Mouse (Mus musculus): Measurements from ENCODE around the gene Tcap. TPM values are rescaled to one million over a fixed set of nuclear protein-coding genes. Genes with fewer than 3 reads are reported as not detected.

The Tcap gene
- total RNA-seq, 2 experiments from 2014 or later = 5.4 to 6.9 TPM

DNA sequence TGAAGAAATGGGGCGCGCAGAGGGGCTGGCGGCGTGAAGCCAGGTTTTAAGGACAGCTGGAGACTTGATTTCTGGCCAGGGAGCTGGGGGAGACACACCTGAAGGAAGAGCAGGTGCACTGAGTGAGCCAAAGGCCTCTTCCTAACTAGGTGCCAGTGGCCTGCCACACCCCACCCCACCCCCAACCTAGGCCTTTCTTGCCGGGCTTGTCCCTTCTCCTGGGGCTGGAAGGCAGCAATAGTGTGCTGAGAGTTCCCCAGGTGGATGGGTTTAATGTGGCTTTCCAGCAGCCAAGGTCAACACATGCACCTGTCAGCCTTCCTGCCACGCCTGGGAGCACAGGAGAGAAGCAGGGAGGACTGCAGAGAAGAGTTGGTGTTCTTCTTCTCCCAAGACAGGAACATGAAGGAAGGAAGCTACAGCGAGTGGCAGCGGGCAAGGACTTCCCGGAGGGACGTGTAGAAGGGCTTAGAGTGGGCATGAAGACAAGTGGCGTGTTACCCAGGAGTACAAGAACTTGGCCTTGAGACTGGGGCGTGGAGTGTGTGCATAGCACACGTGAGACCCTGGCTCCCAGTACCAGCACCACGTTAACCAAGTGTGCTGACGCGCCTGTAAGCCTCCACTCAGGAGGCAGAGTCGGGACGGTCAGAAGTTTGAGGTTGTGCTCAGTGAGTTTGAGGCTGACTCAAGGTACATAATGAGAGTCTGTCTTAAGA is 31.2 kb upstream of the Tcap start:
- intact Hi-C loops (cut with DNase I) = no loop called here
- DNase-seq (ENCODE audit: extremely low spot score in 1 of 2, low spot score in 2 of 2) = no peak

DNA sequence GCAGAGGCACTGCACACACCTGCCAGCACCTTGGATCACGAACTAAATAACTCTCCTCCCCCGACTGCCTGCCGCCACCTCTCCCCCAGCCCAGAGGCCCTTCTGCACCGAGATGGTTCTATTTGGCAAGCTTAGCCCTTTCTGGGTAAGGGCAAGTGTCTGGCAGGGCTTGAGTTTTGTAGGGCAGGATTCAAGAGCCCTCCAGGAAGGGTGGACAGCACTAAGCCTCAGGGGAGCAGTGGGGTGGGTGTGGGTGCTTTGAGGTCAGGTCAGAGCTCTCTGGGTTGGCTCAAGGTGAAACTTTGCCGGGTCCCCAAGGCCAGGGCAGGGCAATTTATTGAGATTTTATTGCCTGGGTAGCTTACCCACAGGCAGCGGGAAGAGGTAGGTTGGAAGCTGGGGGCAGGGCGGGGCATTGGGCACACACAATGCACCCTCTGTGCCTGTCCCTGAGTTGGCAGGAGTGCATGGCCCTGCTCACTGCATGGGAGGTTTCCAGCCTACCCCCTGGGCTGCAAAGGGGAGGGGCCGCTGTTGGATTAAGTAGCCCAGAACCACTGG is 29.9 kb upstream of the Tcap start:
- no peak for DNase-seq (ENCODE audit: extremely low spot score in 1 of 2, low spot score in 2 of 2)
- intact Hi-C loops (cut with DNase I) = no loop called here

DNA sequence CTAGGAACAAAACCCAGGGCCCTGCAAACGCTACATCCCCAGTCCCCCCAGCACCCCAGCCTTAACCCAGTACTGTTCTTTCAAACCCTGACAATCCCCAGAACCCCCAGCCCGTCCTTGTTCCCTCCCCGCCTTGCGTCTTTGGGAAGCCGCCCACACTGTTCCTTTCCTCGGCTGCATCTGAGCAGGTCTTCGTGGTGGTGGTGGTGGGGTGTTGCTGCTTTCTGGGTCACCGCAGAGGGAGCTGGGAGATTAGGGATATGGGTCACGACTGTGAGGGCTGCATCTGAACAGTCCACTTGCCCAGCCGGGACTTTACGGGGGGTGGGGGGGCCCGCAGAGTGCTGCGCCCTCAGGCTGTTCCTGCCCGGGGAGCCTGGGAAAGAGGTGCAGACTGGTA is 29.2 kb upstream of the Tcap start:
- DNase-seq (ENCODE audit: extremely low spot score in 1 of 2, low spot score in 2 of 2) = no peak
- intact Hi-C loops (cut with DNase I) = no loop called here

DNA sequence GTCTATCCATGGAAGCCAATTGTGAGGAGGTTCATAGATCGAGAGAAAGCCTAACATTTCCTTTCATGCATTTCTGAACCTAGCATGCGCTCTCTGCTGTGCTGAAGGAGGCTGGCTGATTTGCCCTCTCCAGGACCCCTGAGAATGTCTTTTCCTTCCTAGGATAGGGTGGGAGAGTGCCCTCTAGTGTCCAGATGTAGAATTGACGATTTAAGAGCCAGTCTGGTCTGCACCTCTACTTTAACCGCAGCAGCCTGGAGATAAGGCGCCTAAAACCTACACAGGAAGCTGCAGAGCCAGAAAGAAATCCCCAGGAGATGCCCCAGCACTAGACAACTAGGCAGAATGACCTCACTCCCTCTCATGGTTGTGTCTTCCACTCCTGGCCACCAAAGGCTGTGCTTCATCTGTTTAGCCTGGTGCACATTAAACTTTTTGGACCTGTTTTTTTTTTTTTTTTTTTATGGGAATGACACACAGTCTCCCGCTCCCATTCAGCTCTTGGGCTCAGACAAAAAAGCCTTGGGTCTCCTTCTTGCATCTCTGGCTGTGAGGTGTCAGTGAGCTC is 27.8 kb upstream of the Tcap start:
- intact Hi-C loops (cut with DNase I) = no loop called here
- no peak for DNase-seq (ENCODE audit: extremely low spot score in 1 of 2, low spot score in 2 of 2)

DNA sequence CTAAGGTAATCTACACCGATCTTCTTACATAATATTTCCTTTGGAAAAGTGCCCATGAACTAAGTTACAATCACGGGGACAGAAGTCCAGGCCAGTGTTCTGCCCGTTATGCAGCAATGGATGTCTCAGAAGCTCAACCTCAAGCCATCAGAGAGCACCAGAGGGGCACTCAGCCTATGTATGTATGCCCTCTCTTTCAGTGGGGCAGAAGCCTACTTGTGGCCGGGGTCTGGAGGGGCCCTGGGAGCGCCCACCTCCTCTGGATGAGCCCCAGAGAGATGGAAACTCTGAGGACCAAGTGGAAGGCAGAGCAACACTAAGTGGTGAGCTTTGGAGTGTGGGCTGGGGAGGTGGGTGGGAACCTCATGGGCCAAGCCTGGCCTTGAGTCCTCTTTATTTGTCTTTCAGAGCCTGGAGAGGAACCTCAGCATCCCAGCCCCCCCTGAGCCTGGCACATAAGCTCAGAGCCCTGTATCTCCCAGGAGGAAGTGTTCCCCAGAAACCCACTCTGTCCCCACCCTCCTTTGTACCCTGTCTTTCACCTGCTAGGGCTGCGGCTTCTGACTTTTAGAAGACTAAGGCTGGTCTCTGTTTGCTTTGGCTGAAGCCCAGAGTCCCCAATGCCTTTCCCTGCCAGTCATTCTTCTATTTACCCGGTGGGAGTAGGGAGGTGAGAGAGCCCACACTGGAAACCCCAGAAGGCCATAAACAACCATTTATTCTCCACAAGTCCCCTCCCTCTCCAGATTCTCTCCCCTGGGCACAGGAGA is 26.8 kb upstream of the Tcap start:
- no peak for DNase-seq (ENCODE audit: extremely low spot score in 1 of 2, low spot score in 2 of 2)
- intact Hi-C loops (cut with DNase I) = no loop called here

DNA sequence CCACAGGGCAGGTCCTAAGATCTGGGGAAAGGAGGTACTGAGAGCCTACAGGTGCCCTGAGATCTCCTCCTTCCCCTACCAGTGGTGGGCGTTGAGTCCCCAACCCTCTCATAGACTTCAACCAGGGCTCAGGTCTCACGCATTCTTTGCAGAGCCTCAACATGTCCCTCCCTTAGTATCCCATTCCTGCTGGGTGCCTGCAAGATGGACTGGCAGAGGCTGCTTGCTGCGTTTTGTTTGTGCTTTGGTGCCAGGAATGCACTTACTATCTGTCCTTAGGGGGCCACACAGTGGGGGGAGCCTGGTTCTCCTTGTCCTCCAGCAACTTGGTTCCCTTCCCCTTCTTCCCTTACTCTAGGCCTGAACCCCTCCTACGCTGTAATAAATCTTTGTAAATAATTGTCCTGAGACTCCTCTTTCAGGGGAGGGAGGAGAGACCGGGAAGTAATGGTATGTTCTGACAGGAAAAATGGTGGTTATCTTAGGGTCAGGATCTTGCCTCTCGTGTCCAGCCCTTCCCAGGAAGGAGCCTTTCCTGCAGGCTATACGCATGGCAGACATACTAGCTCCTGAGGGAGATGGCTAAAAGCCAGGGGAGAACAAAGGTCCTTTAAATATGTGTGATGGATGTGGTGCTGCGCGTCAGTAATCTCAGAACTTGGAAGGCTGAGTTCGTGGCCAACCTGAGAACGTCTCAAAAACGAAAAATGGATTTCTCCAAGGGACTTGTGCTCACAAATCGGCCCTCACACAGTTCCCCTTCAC is 26.0 kb upstream of the Tcap start:
- no peak for DNase-seq (ENCODE audit: extremely low spot score in 1 of 2, low spot score in 2 of 2)
- intact Hi-C loops (cut with DNase I) = no loop called here

DNA sequence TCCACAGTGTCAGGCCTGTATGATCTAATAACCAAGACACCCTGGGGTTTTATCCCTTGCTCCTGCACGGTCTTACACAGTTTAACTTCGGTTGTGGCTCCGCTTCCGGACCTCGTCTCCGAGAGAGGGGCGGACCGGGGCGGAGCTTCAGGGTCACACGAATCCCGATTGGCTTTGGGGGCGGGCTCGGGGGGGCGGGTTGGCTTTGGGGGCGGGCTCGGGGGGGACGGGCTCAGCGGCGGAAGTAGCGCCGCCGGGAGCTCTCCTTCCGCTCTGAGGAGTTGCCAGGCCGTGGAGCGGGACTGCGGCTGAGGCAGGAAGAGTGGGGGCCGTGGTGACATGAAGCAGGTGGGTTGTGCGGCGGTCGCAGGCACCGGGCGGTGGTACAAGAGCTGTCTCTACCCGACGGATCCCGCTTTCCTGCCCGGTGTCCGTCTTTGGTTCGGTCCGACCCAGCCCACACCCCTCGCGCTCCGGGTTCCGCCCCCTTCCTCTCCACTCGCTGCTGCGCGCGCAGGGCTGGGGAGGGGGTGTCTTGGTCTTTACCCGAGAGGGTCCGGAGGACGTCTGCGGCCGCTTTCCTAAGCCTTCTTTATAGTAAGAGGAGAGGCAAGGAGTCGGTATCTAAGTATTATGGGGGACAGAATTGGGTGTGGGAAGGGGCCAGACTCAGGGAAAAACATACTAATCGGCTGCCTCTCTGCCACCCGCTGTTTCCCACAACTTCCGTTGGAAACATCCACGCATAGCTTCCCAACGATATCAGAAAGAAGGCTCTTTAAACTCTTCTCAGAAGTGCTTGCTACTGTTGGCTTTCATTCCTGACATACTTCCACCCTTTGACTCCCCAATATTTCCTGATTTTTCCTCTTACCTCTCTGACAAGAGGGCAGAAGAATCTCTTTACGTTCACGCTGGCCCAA is 25.2 kb upstream of the Tcap start, which contains the start of gene Stard3:
Gene Stard3, plus strand, starts transcription at position 208 of the 923 bp plus-strand sequence.
- peak; percentile 79 to 97 for DNase-seq (ENCODE audit: extremely low spot score in 1 of 2, low spot score in 2 of 2)
- intact Hi-C loops (cut with DNase I) = no loop called here

DNA sequence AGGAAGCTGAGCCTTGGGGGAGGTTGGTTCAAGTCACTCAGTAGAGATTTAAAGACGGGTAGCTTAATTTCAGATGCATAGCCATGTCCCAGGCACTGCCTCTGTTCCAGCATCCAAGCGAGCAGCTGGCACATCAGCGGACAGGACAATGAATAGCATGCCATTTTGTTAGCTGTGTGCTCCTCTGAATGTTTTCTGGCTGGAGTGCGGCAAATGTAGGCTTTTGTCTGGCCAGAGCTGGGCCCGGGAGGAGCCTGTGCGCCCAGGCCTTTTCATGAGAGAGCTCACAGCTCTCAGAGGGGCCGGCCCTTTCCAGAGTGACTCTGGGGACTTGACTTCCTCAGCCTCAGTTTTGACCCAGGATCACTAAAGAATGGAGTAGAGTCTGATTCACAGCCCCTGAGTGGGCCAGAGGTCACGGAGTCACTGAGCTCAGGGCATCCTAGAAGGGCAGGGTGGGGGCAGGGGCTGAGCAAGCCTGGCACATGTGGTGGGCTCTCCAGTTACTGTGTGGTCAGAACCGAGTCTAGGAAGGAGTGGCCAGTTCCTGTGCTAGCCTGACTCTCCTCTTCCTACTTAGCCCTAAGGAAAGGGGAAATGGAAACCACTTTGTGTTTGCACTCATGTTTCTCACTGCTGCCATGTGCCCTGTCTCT is 22.6 kb upstream of the Tcap start:
- intact Hi-C loops (cut with DNase I) = no loop called here
- no peak for DNase-seq (ENCODE audit: extremely low spot score in 1 of 2, low spot score in 2 of 2)

DNA sequence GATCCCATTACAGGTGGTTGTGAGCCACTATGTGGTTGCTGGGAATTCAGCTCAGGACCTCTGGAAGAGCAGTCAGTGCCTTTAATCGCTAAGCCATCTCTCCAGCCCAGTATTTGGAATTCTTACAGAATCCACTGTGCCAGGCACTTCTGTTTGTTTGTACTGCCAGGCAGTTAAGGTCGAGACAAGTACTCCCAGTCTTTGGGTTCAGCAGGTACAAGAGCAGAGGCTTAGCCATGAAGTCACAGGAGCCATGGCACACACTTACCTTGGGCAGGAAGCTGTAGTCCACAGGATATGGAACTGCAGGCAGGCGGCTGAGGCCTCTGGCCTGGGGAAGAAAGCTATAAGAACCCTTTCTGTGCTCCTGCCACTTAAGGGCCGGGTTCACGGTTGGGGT is 19.8 kb upstream of the Tcap start:
- intact Hi-C loops (cut with DNase I) = no loop called here

DNA sequence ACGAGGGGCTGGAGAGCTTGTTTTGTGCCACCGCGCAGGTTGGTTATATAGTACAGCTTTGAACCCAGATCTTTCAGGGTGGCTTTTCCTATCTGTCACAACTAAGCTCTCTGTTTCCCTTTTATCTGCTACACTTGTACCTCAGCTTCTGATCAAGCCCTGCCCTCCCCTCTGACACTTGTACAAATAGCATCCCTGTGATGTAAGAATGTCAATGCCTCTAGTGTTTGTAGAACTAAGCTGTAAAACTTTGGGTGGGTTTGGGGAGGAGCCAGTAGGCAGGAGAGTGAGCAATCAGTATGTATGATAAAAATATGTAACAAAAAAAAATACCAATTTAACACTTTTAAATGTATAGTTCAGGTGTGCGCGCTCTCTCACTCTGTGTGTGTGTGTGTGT is 19.2 kb upstream of the Tcap start:
- intact Hi-C loops (cut with DNase I) = no loop called here
- no peak for DNase-seq (ENCODE audit: extremely low spot score in 1 of 2, low spot score in 2 of 2)

More for the DNA sequence above, 19.8 kb upstream of the Tcap start:
- DNase-seq (ENCODE audit: extremely low spot score in 1 of 2, low spot score in 2 of 2) = no peak

DNA sequence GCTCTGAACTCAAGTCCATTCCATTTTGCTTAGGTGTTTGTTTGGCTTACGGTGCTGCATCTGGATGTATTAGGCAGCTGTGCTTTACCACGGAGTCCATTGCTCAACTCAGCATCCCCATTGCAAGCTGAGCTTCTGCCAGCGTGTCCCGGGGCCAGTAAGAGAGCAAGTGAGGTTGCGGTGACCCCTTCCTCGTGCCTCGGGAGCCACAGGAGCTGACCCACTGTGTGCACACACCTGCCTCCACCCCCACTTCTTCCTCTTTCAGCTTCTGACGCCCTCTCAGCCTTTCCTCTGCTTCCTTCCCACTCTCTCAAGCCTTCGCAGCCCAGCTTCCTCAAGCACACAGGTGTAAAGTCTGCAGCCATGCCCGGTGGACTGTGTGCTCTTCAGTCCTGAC is 17.3 kb upstream of the Tcap start:
- intact Hi-C loops (cut with DNase I) = no loop called here

DNA sequence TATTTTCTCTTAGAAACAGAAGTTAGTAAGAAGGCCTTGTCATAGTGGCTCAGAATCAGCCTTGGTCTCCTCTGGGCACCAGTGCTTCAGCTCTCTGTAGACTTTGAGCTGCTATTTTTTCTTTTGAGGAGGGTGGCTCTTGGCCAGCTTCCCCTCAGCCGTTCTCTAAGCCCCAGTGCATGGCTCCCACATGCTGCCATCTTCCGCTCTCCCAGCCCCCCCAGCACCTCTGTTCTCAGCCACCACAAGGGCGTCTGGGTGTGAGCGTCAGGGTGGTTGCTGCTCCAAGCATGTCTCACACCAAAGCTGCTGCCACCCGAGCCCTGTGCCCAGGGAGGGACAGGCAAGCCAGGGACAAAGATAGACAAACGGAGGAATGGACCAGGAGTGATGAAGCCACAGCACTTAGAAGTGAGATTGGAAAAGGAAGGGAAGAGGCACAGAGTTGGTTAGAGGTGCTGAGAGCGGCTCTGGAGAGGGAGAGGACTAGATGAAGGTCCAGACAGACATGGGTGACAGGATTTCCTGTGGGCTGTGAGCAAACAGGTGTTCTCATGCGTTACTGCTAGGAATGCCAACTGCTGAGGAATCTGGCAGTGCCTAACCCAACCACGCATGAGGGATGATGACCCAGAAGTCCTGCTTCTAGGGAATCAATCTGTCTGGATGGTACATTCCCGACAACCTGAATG is 16.3 kb upstream of the Tcap start:
- intact Hi-C loops (cut with DNase I) = no loop called here
- DNase-seq (ENCODE audit: extremely low spot score in 1 of 2, low spot score in 2 of 2) = peak; percentile 48 to 58

More for the DNA sequence above, 17.3 kb upstream of the Tcap start:
- no peak for DNase-seq (ENCODE audit: extremely low spot score in 1 of 2, low spot score in 2 of 2)

DNA sequence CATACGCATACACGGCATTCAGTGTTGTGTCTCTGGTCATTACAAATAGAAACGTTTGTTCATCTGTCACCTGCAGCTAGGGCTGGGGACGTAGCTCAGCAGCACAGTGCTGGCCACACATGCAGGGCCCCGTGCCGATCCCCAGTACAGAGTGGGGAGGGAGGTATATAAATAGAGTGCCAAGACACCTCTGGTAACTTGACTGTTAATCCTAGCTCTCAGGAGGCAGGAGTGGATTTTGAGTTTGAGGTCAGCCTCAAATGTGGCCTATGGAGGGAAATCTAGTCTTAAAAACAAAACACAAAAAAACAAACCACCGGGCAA is 15.8 kb upstream of the Tcap start:
- DNase-seq (ENCODE audit: extremely low spot score in 1 of 2, low spot score in 2 of 2) = no peak
- intact Hi-C loops (cut with DNase I) = no loop called here

DNA sequence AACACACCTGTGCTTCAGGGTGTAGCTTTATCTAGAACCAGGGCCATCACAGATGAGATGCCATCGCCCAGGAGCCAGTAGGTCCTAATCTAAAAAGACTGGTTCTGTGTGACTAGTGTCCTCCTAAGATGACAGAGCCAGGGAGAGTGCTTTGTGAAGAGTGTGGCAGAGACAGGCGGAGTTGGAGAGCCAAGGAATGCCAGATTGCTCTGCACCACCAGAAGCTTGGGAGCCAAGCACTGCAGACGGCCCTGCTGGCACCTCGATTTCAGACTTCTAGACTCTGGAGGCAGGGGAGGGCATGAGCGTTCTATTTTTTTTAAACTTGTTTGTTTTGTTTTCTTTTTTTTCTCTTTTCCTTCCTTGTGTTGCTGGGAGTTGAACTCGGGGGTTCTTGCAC is 14.3 kb upstream of the Tcap start:
- intact Hi-C loops (cut with DNase I) = no loop called here
- no peak for DNase-seq (ENCODE audit: extremely low spot score in 1 of 2, low spot score in 2 of 2)

DNA sequence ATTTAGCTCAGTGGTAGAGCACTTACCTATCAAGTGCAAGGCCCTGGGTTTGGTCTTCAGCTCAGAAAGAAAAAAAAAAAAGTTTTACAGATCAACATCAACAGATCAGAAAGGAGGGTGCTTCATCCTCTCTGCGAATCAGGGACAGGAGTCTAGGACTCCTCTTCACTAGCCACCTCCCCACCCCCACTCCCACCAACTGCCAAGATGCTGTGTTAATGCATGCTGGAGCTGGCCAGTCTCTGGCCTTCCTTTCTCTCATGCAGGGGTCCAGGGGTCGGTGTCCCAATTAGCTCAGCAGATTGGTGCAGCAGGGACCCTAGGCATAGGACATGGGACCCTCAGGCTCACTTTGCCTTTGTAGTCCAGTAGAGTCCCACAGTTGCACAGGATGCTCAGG is 13.0 kb upstream of the Tcap start:
- no peak for DNase-seq (ENCODE audit: extremely low spot score in 1 of 2, low spot score in 2 of 2)
- intact Hi-C loops (cut with DNase I) = no loop called here

DNA sequence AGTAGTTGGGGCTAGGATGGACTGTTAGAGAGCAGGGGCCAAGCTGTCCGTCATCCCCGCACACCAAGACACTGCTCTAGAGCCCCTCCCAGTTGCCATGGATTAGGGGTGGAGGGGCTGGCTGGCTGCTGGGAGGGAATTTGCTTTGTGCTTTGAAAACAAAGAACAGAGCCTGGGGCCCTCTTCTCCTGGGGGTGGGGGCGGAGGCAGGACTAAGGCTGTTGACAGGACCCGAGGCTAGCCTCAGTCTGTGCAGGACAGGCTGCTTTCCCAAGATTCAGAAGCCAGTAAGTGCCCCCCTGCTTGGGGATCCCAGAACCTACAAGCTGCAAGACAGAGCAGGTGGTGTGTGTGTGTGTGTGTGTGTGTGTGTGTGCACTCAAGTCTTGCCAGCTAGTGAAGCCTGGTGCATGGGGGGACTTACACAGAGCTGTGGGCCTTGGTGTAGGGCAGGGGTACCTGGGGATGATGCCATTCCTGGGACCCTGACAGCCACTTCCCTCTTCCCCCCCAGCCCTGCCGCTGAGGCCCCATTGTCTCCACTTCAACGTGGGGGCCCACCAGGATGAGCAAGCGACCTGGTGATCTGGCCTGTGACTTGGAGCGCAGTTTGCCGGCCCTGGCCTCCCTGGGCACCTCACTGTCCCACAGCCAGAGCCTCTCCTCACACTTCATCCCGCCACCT is 11.9 kb upstream of the Tcap start:
- no peak for DNase-seq (ENCODE audit: extremely low spot score in 1 of 2, low spot score in 2 of 2)
- intact Hi-C loops (cut with DNase I) = no loop called here

DNA sequence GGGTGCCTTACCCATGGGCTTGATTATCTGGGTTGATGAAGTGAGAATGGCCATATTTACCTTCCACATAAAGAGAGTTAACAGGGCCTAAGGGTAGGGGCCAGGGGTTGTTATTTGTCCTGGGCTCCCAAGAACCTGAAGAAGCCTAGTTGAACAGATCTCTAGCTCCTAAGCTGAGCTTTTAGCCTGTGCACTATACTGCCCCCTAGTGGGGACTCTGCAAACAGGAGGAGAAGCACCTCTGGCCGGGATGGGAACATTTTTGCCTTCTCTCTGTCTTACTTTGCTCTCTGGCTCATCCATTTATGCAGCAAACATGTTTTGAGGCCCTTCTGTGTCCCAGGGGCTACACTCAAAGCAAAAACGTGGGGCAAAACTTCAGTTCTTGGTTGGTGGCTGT is 11.2 kb upstream of the Tcap start:
- intact Hi-C loops (cut with DNase I) = no loop called here

More for the DNA sequence above, 11.2 kb upstream of the Tcap start:
- DNase-seq (ENCODE audit: extremely low spot score in 1 of 2, low spot score in 2 of 2) = peak in 1 of 2 experiments; percentile 67
